In the genomic region with DNA sequence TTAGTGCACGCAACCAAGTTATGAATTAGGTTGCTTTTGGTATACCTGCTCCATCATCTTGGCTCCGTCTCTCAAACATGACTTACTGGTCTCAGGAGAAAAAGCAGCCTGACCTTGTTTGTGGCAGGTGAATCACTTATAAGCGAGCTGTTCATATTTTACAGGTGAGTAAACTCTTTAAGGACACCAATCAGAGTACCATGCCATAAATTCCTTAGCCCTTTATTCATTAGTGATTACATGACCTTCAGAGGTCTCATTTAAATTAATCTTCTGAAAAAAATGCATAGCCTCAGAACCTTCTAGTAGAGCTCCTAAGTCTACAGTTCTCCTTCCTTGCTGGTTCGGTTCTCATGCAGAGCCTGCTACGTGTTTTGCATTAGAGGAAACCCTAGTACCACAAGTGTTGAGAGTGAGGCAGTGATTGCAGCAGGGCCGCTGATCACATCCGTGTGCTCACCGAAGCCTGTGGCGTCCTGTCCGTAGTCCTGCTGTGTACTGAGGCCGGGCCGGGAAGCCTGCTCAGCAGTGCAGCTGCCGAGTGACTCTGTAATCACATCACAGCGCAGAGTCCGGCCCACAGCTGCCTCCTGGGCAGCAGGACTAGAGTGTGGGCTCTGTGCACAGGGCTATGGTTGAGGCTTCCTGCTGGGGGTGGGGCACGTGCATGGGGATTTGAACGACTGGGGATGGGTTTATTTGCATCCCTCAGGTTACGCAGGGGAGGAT, we compare ENCODE assay signal across 11 mouse cellular contexts. TPM values are rescaled to one million over a fixed set of nuclear protein-coding genes. Genes with fewer than 3 reads are reported as not detected.
DNase-seq lines count a peak whose midpoint lies in the region; ATAC-seq and TF ChIP-seq lines count a peak whose summit lies in the region.
"Had no signal": no experiment of that assay in that cellular context is flagged by ENCODE, and none has a peak within 500 bp of the region (broad histone marks: within the 10 kb centered on the region; RNA-seq: fewer than 3 reads in every experiment).

No protein-coding gene starts in this region.

- H3K9me3 ChIP-seq in forebrain, embryonic 15.5 days: no peaks in the 10 kb centered on the region
- H3K9me3 ChIP-seq in forebrain, embryonic 14.5 days (replicated peaks; ENCODE audit: control insufficient read depth, low read length): no peaks in the 10 kb centered on the region
- H3K9me3 ChIP-seq in midbrain, embryonic 13.5 days: no peaks in the 10 kb centered on the region
- H3K9me3 ChIP-seq in midbrain, embryonic 14.5 days (ENCODE audit: control insufficient read depth, low read length): no peaks in the 10 kb centered on the region

- H3K4me3 ChIP-seq in forebrain, embryonic 15.5 days: no peak overlapping the region
- no peak overlapping the region for H3K4me3 ChIP-seq in forebrain, embryonic 14.5 days (ENCODE audit: low read depth, low read length)
- no peak overlapping the region for H3K4me3 ChIP-seq in kidney, adult 2 months (ENCODE audit: insufficient read depth, low read depth, low read length)
- H3K4me3 ChIP-seq in midbrain, embryonic 13.5 days (replicated peaks): no peak overlapping the region
- H3K4me3 ChIP-seq in midbrain, embryonic 14.5 days (replicated peaks; ENCODE audit: low read depth, low read length): no peak overlapping the region

- TF ChIP-seq POLR2A in kidney, adult 2 months (IDR thresholded peaks at IDR 0.05; ENCODE audit: low read depth, low read length): no peak

- H3K4me2 ChIP-seq in forebrain, embryonic 15.5 days (replicated peaks): no peak overlapping the region
- no peak overlapping the region for H3K4me2 ChIP-seq in forebrain, embryonic 14.5 days (ENCODE audit: low read length)
- H3K4me2 ChIP-seq in midbrain, embryonic 13.5 days (replicated peaks): no peak overlapping the region
- no peak overlapping the region for H3K4me2 ChIP-seq in midbrain, embryonic 14.5 days (ENCODE audit: low read length)

- DNase-seq in forebrain, embryonic 14.5 days (ENCODE audit: low spot score): no peak
- DNase-seq in kidney, adult 2 months: no peak
- DNase-seq in kidney, adult 18-20 months: no peak
- no peak for DNase-seq in midbrain, embryonic 14.5 days
- peak; percentile 42 for DNase-seq in retina, embryonic 14.5 days (ENCODE audit: low spot score)
- no peak for DNase-seq in testis, postnatal 10 days (ENCODE audit: low spot score)
- DNase-seq: kidney, adult 8-10 months; lung, adult 2 months; right cerebral cortex, adult 18-20 months had no signal

- peaks cover 17% of the 10 kb centered on the region for H3K4me1 ChIP-seq in forebrain, embryonic 15.5 days
- no peaks in the 10 kb centered on the region for H3K4me1 ChIP-seq in forebrain, embryonic 14.5 days (ENCODE audit: control insufficient read depth, insufficient read depth, low read length)
- peaks cover 17% of the 10 kb centered on the region for H3K4me1 ChIP-seq in kidney, adult 2 months (ENCODE audit: control insufficient read depth, insufficient read depth, low read length)
- H3K4me1 ChIP-seq in midbrain, embryonic 13.5 days (replicated peaks): peaks cover 4% of the 10 kb centered on the region
- no peaks in the 10 kb centered on the region for H3K4me1 ChIP-seq in midbrain, embryonic 14.5 days (ENCODE audit: control insufficient read depth, insufficient read depth, low read length)

- TF ChIP-seq CTCF in kidney, adult 2 months (conservative IDR thresholded peaks at IDR 0.05; ENCODE audit: insufficient read depth, insufficient read length, low read depth, low read length): no peak

- no peaks in the 10 kb centered on the region for H3K27me3 ChIP-seq in forebrain, embryonic 15.5 days
- no peaks in the 10 kb centered on the region for H3K27me3 ChIP-seq in forebrain, embryonic 14.5 days (replicated peaks; ENCODE audit: control insufficient read depth, insufficient read depth, low read length)
- H3K27me3 ChIP-seq in kidney, adult 2 months (replicated peaks; ENCODE audit: control insufficient read depth, insufficient read depth, low read length): no peaks in the 10 kb centered on the region
- no peaks in the 10 kb centered on the region for H3K27me3 ChIP-seq in midbrain, embryonic 13.5 days
- H3K27me3 ChIP-seq in midbrain, embryonic 14.5 days (ENCODE audit: control insufficient read depth, insufficient read depth, low read length): no peaks in the 10 kb centered on the region

- no peak overlapping the region for H3K9ac ChIP-seq in forebrain, embryonic 15.5 days (replicated peaks)
- no peak overlapping the region for H3K9ac ChIP-seq in forebrain, embryonic 14.5 days (ENCODE audit: low read length)
- no peak overlapping the region for H3K9ac ChIP-seq in midbrain, embryonic 13.5 days (replicated peaks)
- H3K9ac ChIP-seq in midbrain, embryonic 14.5 days (replicated peaks; ENCODE audit: low read length): no peak overlapping the region

- WGBS in forebrain, embryonic 15.5 days: 39% methylated on average over 18 of the region's 18 CpGs
- 36% methylated on average over 18 of the region's 18 CpGs for WGBS in forebrain, embryonic 14.5 days
- WGBS in kidney, adult 2 months: 51% methylated on average over 18 of the region's 18 CpGs
- WGBS in midbrain, embryonic 13.5 days: 35% methylated on average over 18 of the region's 18 CpGs
- 33% methylated on average over 18 of the region's 18 CpGs for WGBS in midbrain, embryonic 14.5 days

- no peaks in the 10 kb centered on the region for H3K36me3 ChIP-seq in forebrain, embryonic 15.5 days
- H3K36me3 ChIP-seq in forebrain, embryonic 14.5 days (ENCODE audit: control insufficient read depth, insufficient read depth, low read length): no peaks in the 10 kb centered on the region
- no peaks in the 10 kb centered on the region for H3K36me3 ChIP-seq in kidney, adult 2 months (ENCODE audit: control insufficient read depth, insufficient read depth, low read length)
- no peaks in the 10 kb centered on the region for H3K36me3 ChIP-seq in midbrain, embryonic 13.5 days
- H3K36me3 ChIP-seq in midbrain, embryonic 14.5 days (ENCODE audit: control insufficient read depth, insufficient read depth, low read length): no peaks in the 10 kb centered on the region

- ATAC-seq in forebrain, embryonic 15.5 days (replicated peaks): 0 out of 2 replicates have a peak, but pooled peaks have one; percentile 16
- no peak for ATAC-seq in forebrain, embryonic 14.5 days
- peak; percentile 67 for ATAC-seq in midbrain, embryonic 13.5 days
- no peak for ATAC-seq in midbrain, embryonic 14.5 days (ENCODE audit: low FRiP score, low TSS enrichment)

- no peak overlapping the region for H3K27ac ChIP-seq in forebrain, embryonic 15.5 days (replicated peaks)
- no peak overlapping the region for H3K27ac ChIP-seq in forebrain, embryonic 14.5 days (ENCODE audit: low read depth, low read length)
- peak overlapping the region; percentile 48 for H3K27ac ChIP-seq in kidney, adult 2 months (ENCODE audit: insufficient read depth, low read depth, low read length)
- no peak overlapping the region for H3K27ac ChIP-seq in midbrain, embryonic 13.5 days
- H3K27ac ChIP-seq in midbrain, embryonic 14.5 days (replicated peaks; ENCODE audit: low read depth, low read length): no peak overlapping the region

RNA-seq across cellular contexts. Expression of a gene that starts 23.9 kb away (rescaled TPM):
- 3.2 and 3.5 TPM in 2 replicates for polyA plus RNA-seq in forebrain, embryonic 15.5 days (2015; fragmentation: Nextera tagmentation; extraction: Ambion mirVana)
- polyA plus RNA-seq in forebrain, embryonic 14.5 days (2014; fragmentation: Nextera tagmentation; extraction: Ambion mirVana): 2.4 and 2.5 TPM in 2 replicates
- polyA plus RNA-seq in kidney, adult 2 months (2012; rRNA removed): 26.8 and 33.9 TPM in 2 replicates
- 3.9 and 4.1 TPM in 2 replicates for polyA plus RNA-seq in midbrain, embryonic 13.5 days (2015; fragmentation: Nextera tagmentation; extraction: Ambion mirVana)
- polyA plus RNA-seq in midbrain, embryonic 14.5 days (2014; fragmentation: Nextera tagmentation; extraction: Ambion mirVana): 4.4 and 6.9 TPM in 2 replicates

Comparison
In these comparisons a context has a peak if more than half of its experiments do, and no peak if none do; other contexts are left out.
1. ATAC-seq: peak in forebrain, embryonic 15.5 days (single experiment) and midbrain, embryonic 13.5 days (single experiment); none in forebrain, embryonic 14.5 days (single experiment) and midbrain, embryonic 14.5 days (single experiment).